Mouse (Mus musculus) thymus, adult 18-20 months (tissue): ENCODE results near the gene Smap1.

Experiments used
- DNase-seq, 2 experiments: peaks; one replicate each; pipeline ENCODE4 v3.0.0; 2022; ENCODE audit warnings: mixed read lengths in 2 of 2

Gene Smap1

GRCm38 (mm10) chr1:23834246-23834645 lies 87.9 kb downstream of the Smap1 start:
- DNase-seq, result no peak

GRCm38 (mm10) chr1:23826887-23827758 lies 95.0 kb downstream of the Smap1 start:
- no peak for DNase-seq

GRCm38 (mm10) chr1:23821615-23822014 lies 100.5 kb downstream of the Smap1 start:
- no peak for DNase-seq

GRCm38 (mm10) chr1:23798306-23798705 lies 123.8 kb downstream of the Smap1 start:
- DNase-seq, result no peak
